Mouse (Mus musculus) liver, embryonic 14 days (tissue): ENCODE results near the gene Dedd. TPM values are rescaled to one million over a fixed set of nuclear protein-coding genes. Genes with fewer than 3 reads are reported as not detected.

Experiments used
- polyA plus RNA-seq: library from polyadenylated mRNA; depleted of rRNA; stranded (reverse); fragments of >200 nt; gene quantifications from 2 replicates; pipeline ENCODE4 v1.2.3, GENCODE M21; 2012; rRNA removed

Dedd gene
- 15.6 and 18.6 TPM in 2 replicates for polyA plus RNA-seq

DNA sequence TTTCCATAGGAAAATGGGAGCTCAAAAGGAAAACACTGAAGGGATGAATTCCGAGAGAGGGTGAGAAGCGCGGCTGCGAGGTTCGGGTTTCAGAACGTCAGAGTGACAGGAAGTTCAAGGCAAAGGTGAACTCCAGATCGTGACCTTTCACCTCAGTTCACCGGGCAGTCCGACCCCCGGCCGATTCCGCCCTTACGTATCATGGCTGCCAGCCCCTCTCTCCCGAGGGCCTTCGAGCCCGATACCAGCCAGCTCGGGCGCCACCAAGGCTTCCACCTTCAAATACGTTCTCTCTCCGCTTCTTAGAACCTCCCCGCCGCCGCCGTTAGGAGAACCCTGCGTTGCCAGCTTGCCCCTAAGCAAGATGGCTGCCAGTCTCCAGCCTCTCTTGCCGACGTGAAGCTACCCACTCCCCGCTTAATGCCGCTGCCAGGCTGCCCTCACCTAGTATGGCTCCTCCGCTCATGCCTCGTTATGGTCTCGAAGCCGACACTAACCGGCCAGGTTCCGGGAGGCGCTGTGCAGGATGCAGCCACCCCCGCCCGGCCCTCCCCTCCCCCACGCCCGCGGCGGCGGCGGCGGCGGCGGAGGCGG is at the start of gene Dedd:
Dedd (plus strand) TSS at position 307 of the 594 bp plus-strand sequence.

DNA sequence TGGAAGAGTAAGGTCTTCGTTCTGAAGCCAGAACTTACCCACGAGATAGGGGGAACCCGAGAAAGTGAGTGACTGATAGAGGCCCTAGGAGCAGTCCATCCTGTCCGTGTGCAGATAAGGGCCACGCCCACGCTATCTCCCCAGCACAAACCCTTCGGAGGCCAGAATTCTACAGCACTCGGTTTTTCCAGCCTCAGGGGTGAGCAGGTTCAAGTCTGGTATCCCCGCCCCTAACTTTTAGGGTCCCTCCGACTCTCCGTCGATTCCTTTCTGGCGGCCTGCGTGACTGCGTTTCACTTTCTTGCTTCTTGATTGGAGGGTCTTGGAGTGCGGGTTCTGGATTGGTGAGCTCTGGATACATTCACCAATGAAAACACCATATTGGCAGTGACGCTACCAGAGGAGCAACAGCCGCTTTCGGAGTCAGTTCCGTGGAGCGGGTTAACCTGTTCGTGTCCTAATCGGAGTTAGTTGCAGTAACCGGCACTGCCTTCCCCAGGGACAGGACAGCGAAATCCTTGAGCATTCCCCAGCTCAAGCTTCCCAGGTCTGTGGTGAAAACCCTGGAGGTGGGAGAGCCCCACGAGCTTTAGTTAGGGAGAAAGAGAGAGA is 47.9 kb upstream of the Dedd start, which contains the start of gene Ppox:
Ppox (minus strand) TSS at position 271 of the 612 bp plus-strand sequence.

DNA sequence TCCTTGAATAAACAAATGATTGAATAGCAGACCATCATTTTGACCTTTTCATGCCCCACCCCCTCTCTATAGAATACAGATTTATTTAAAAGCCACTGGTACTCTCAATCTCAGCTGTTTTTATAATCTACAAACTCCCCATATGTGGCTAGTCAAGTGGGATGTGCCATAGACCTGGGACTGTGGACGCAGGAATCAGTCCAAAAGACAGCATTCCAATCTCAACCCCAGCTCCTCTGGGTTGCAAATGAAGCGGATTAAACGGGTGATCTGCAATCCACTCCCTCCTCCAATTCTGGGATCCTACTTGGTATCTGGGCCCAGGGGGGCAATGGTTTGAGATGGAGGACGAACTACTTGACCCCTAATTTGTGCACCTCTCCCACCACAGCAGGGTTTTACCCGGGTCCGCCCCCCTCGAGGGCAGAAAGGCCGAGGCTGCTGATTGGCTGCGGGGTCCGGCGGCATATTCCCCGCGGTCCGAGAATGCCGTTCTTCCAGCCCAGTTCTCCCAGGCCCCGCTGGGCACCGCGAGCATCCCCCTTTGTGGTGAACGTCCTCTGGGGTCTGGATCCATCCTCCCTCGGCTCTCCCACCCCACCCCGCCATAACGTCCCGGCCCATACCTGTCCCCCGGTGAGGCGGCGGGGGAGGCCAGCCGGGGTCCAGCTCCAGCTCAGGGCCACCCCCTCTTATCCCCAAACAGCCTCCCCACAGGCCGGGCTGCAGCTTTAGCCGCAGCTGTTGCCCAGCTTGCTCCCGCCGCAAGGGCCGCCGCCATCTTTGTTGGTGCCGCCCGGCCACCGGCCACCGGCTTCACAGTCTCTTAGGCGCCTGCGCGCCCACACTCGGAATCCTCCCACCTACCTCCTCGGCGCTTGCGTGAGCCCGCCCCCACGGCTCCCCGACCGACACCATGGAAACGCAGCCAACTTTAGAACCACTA is 41.5 kb upstream of the Dedd start, which contains the start of gene Usp21:
Usp21 (minus strand) TSS at position 856 of the 946 bp plus-strand sequence.

DNA sequence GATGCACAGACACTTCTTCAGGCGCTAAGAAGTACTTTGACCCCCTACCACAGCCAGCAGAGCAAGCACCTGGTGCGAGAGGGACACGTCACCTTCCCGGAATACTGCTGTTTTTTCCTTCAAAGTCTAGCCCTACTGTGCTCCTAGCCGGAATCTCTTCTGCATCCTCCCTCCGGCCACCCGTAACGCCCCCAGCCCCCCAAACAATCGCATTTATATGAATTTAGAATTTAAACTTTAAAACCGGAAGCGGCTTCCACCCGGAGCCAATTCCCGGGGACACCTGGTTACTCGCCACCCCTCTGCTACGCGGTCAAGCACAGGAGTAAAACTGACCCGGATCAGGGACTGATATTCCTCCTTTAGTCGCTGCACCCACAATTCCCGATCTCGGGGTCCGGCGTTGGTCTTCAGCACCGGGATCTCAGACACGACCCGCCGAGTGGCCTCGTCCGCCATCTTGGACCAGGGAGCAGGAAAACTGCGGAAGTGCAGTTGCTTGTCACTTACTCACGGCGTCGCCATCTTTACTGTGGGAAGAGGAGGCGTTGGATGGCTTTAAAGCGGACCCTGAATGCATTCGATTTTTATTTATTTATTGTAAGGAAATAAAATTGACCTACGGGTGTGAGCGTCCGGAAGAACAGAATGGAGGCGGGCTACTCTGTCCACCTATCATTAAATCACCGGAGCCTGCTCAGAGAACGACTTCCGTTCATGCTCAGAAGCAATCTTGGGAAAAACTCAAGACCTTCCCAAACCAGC is 34.5 kb upstream of the Dedd start, which contains the start of gene Ufc1:
Ufc1 (minus strand) TSS at position 727 of the 765 bp plus-strand sequence.

DNA sequence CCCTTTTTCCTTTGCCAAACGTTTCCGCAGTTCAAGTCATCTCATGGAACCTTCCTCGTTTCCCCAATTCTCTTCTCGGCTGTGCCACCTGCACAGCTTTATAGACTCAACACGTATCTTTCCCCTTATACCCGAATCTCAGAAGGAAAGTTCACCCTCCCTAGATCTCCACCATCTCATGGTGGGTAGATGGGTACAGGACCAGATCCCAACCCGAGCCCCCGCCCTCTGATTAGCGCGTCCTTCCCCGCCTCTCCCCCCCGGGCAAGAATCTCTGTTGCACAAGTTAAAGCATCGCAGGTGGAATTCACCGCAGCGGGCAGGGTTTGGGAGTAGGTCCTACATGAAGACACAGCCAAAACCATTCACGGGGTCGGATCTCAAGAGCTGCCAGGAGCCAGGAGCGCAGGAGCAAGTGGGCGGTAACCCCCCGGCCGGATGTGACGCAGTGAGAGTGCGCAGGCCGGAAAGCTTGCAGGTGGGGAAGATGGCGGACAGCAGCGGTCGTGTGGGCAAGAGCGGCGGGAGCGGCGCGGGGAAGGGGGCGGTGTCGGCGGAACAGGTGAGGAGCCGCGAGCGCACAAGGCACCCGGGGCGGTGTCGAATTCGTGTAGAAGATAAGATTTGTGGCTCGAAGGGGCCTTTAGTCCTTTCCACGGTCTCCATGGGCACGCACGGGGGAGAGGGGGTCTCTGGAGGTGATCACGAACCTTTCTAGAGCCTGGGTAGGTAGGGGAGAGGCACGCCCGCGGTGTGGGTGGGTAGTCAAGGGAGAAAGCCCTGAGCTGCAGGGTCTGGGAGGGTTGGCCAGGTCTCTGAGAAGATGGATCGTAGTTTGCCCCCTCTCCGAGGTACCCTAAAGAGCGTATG is 16.5 kb downstream of the Dedd start, which contains the start of the genes Nit1 and Pfdn2:
Nit1 (minus strand) TSS at position 422 of the 870 bp plus-strand sequence.
Pfdn2 (plus strand) TSS at position 446 of the 870 bp plus-strand sequence.

DNA sequence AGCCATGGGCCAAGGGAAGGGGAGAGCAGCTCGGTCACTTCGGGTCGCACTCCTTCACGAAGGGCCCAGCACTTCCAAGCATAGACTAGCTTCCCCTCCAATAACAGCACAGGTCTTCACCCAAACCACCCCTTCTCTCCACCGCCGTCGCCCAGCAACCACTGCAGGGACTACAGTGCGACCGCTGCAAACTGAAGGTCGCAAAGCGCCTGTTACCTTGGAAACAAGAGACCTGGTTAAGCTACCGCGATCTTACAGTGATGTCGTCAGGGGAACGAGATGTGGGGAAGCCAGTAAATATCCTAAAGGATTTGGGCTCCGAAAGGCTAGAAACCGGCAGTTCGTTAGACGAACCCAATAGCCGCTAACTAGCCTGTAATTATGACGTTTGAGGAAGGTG is 31.7 kb downstream of the Dedd start, which contains the start of gene Klhdc9:
Klhdc9 (minus strand) TSS at position 143 of the 400 bp plus-strand sequence.

DNA sequence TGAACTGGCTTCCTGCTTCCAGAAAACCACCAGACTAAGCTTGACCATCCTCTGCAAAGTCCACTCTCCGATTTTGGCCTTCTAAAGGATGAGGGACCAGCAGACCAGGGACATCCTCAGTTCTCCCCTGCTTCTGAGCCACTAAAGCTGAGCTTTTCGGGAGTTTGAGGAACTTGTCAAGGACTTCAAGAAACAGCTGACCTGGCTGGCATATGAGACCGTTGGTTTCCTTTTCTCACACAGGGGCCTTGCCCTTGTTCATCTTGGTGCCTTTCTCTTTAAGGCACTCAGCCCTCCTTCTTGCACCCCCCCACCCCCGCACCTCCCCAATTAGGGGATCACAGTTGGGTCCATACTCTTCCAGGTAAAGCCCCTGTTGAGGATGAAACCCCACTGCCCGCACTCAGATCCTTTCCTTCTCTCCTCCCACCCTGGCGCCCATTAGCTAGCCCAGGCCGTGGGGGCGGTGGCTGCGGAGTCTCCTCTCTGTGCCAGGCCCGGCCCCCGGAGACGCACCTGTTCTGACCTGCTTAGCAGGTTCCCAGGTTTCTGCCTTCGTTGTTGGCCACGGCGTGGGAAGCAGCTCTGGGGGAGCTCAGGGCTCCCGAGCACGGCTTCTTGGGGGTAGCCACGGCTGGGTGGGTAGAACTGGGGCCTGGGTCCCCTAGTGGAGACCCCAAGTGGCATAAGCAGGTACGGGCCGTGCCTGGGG is 41.1 kb downstream of the Dedd start, which contains the start of gene Nectin4:
Nectin4 (plus strand) TSS at position 255 of the 712 bp plus-strand sequence.

DNA sequence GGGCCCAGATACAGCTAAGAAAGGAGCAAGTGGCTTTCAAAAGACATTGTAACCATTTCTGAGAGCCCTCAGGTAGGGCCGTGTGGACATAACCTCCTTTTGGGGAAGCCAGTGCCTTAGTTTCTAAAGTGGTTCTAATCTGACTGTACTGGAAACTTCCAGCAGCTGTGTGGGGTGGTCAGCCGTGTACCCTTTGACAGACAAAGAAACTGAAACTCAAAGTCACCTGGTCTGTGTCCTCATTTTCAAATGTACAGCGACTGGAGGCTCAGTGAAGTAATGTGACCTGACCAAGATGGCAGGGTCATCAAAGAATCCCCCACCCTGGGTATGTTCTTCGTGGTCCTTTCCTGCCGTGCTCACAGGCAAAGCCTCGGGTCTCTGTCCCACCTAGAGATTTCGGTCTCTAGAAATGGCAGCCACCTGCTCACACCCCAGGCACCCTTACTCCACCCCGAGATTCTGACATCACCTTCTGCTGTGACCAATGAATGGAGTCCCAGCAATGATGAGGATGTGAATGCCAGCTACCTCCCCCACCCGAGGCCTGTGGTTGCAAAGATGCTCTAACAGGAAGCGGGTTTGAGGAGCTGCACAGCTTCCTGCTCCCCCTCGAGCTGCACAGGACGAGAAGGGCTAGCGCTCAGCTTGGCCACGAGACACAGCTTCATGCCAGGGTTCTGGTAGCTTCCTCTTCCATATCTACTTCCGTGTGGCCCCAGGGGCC is 59.6 kb downstream of the Dedd start, which contains the start of gene Arhgap30:
Arhgap30 (plus strand) TSS at position 579 of the 727 bp plus-strand sequence.

Other genes with a start within 250 kb of the Dedd start
- 2.0 and 2.2 TPM in 2 replicates for gene Cfap126, start 215.2 kb upstream of the Dedd start, polyA plus RNA-seq
- 101 and 123 TPM in 2 replicates for gene Sdhc, start 178.5 kb upstream of the Dedd start, polyA plus RNA-seq
- gene Mpz, start 178.4 kb upstream of the Dedd start, polyA plus RNA-seq = 0.08 and 0.11 TPM in 2 replicates
- gene Pcp4l1, start 132.9 kb upstream of the Dedd start, polyA plus RNA-seq = 1.0 and 1.1 TPM in 2 replicates
- 0.59 and 0.90 TPM in 2 replicates for gene Nr1i3, start 115.2 kb upstream of the Dedd start, polyA plus RNA-seq
- gene Tomm40l, start 106.6 kb upstream of the Dedd start, polyA plus RNA-seq = 10.6 and 11.9 TPM in 2 replicates
- gene Apoa2, start 104.1 kb upstream of the Dedd start, polyA plus RNA-seq = 2,548 and 2,817 TPM in 2 replicates
- gene Fcer1g, start 94.8 kb upstream of the Dedd start, polyA plus RNA-seq = 41.9 and 56.5 TPM in 2 replicates
- gene Adamts4, start 78.7 kb upstream of the Dedd start, polyA plus RNA-seq = 0.18 and 0.24 TPM in 2 replicates
- gene Ndufs2, start 77.8 kb upstream of the Dedd start, polyA plus RNA-seq = 80.1 and 91.3 TPM in 2 replicates
- 12.0 and 15.2 TPM in 2 replicates for gene B4galt3, start 58.8 kb upstream of the Dedd start, polyA plus RNA-seq
- 138 and 165 TPM in 2 replicates for gene Ppox, start 48.0 kb upstream of the Dedd start, polyA plus RNA-seq
- gene Usp21, start 41.2 kb upstream of the Dedd start, polyA plus RNA-seq = 16.5 and 19.1 TPM in 2 replicates
- gene Ufc1, start 34.1 kb upstream of the Dedd start, polyA plus RNA-seq = 21.5 and 27.7 TPM in 2 replicates
- gene Nit1, start 16.5 kb downstream of the Dedd start, polyA plus RNA-seq = 20.0 and 23.2 TPM in 2 replicates
- 41.8 and 44.2 TPM in 2 replicates for gene Pfdn2, start 16.5 kb downstream of the Dedd start, polyA plus RNA-seq
- 0.23 and 0.24 TPM in 2 replicates for gene Klhdc9, start 31.7 kb downstream of the Dedd start, polyA plus RNA-seq
- gene Nectin4, start 41.0 kb downstream of the Dedd start, polyA plus RNA-seq = 0.06 and 0.21 TPM in 2 replicates
- gene Arhgap30, start 59.8 kb downstream of the Dedd start, polyA plus RNA-seq = 2.7 and 3.5 TPM in 2 replicates
- gene Usf1, start 82.2 kb downstream of the Dedd start, polyA plus RNA-seq = 13.6 and 16.4 TPM in 2 replicates
- gene Tstd1, start 89.7 kb downstream of the Dedd start, polyA plus RNA-seq = 0.86 and 0.90 TPM in 2 replicates
- 12.0 and 13.4 TPM in 2 replicates for gene F11r, start 108.4 kb downstream of the Dedd start, polyA plus RNA-seq
- 2.0 and 2.4 TPM in 2 replicates for gene Alyref2, start 174.3 kb downstream of the Dedd start, polyA plus RNA-seq
- gene Itln1, start 206.1 kb downstream of the Dedd start, polyA plus RNA-seq = not detected in 2 replicates
- gene Cd244a, start 230.0 kb downstream of the Dedd start, polyA plus RNA-seq = 0.11 and 0.17 TPM in 2 replicates